ENCODE assay signal across 8 mouse cellular contexts in genomic region chr8:71671549-71671965, GRCm38 (mm10). TPM values are rescaled to one million over a fixed set of nuclear protein-coding genes. Genes with fewer than 3 reads are reported as not detected.
DNase-seq lines count a peak whose midpoint lies in the region; ATAC-seq lines count a peak whose summit lies in the region.

TSS of gene Unc13a (minus strand) at chr8:71671757.

- H3K4me2 ChIP-seq in intestine, embryonic 16.5 days (ENCODE audit: low read depth, low read length) = peak within 1 kb of the TSS; percentile 97

- ATAC-seq in intestine, embryonic 16.5 days = peak; percentile 64

- peaks cover 33% of the 10 kb centered on the region for H3K4me1 ChIP-seq in intestine, embryonic 16.5 days (ENCODE audit: control insufficient read depth, insufficient read depth, low read length)
- H3K4me1 ChIP-seq in midbrain, embryonic 10.5 days = peaks cover 60% of the 10 kb centered on the region

- under 1% methylated on average over 41 of the region's 42 CpGs for WGBS in intestine, embryonic 16.5 days
- WGBS in midbrain, embryonic 10.5 days = under 1% methylated on average over 42 of the region's 42 CpGs

- H3K27ac ChIP-seq in intestine, embryonic 16.5 days (ENCODE audit: low read length) = peak within 1 kb of the TSS; percentile 39; the same call in 1 of the 2 replicates
- H3K27ac ChIP-seq in midbrain, embryonic 10.5 days (replicated peaks) = peak within 1 kb of the TSS; percentile 79

- DNase-seq in adrenal gland, adult 8-10 months = peak; percentile 78
- peak; percentile 79 for DNase-seq in embryo, embryonic 11.5 days (ENCODE audit: low read depth, low spot score)
- peak; percentile 91 for DNase-seq in gastrocnemius, postnatal 4 days (ENCODE audit: low spot score in 2 of 2)
- peak; percentile 90 to 93 for DNase-seq in left cerebral cortex, postnatal 36 days (ENCODE audit: low spot score in 2 of 2)
- peak; percentile 90 for DNase-seq in midbrain, embryonic 10.5 days (ENCODE audit: low spot score)
- DNase-seq in right cerebral cortex, postnatal 36 days (ENCODE audit: low spot score in 2 of 2) = peak; percentile 86 to 89
- peak; percentile 82 to 93 for DNase-seq in urinary bladder, postnatal 4 days (ENCODE audit: low spot score in 2 of 2)

- intact Hi-C loops in left cerebral cortex, postnatal 36 days (cut with DNase I) = loop anchor here (5.0 kb wide), 1 partner anchor 51 kb away; no protein-coding TSS in a partner anchor

- peaks cover 12% of the 10 kb centered on the region; the same call in 1 of the 2 replicates for H3K27me3 ChIP-seq in intestine, embryonic 16.5 days (replicated peaks; ENCODE audit: control insufficient read depth, insufficient read depth, low read length)
- peaks cover 81% of the 10 kb centered on the region for H3K27me3 ChIP-seq in midbrain, embryonic 10.5 days (ENCODE audit: low read depth, poor library complexity, severe bottlenecking)

- H3K4me3 ChIP-seq in intestine, embryonic 16.5 days (ENCODE audit: low read length) = peak within 1 kb of the TSS; percentile 58
- peak within 1 kb of the TSS; percentile 78 for H3K4me3 ChIP-seq in midbrain, embryonic 10.5 days

- no peaks in the 10 kb centered on the region for H3K36me3 ChIP-seq in intestine, embryonic 16.5 days (ENCODE audit: control insufficient read depth, insufficient read depth, low read length)
- H3K36me3 ChIP-seq in midbrain, embryonic 10.5 days = no peaks in the 10 kb centered on the region

- H3K9me3 ChIP-seq in intestine, embryonic 16.5 days (ENCODE audit: control insufficient read depth, low read length) = no peaks in the 10 kb centered on the region
- no peaks in the 10 kb centered on the region for H3K9me3 ChIP-seq in midbrain, embryonic 10.5 days (replicated peaks)

- H3K9ac ChIP-seq in intestine, embryonic 16.5 days (ENCODE audit: low read depth, low read length) = peak within 1 kb of the TSS; percentile 59

RNA-seq across cellular contexts. Expression of gene Unc13a, which starts in this region (rescaled TPM):
- total RNA-seq in adrenal gland, adult 8-10 months (2022) = 10 to 100 TPM in 3 of 4 experiments, 1 to 10 TPM in 1; 9.8 to 11.8 (median 11.4) TPM
- under 1 TPM; 0.22 to 0.47 TPM for total RNA-seq in gastrocnemius, postnatal 4 days (2021)
- 0.98 and 1.2 TPM in 2 replicates for polyA plus RNA-seq in intestine, embryonic 16.5 days (2015; fragmentation: Nextera tagmentation; extraction: Ambion mirVana)
- 100 to 1,000 TPM; 278 to 328 TPM for total RNA-seq in left cerebral cortex, postnatal 36 days (2021)
- 4.6 and 8.1 TPM in 2 replicates for polyA plus RNA-seq in midbrain, embryonic 10.5 days (2016; fragmentation: Nextera tagmentation; extraction: Ambion mirVana)

Comparison
In these comparisons a context has a peak if more than half of its experiments do, and no peak if none do; other contexts are left out.
1. Peak in every context shown above with its lines: DNase-seq, ATAC-seq, H3K4me3 ChIP-seq and H3K27ac ChIP-seq.
2. RNA of gene Unc13a (total RNA-seq): 278 to 328 TPM in left cerebral cortex, postnatal 36 days; 9.8 to 11.8 TPM in adrenal gland, adult 8-10 months and 0.22 to 0.47 TPM in gastrocnemius, postnatal 4 days; every median in the first group is over 10 times any median in the second.
3. Peak in DNase-seq in gastrocnemius, postnatal 4 days; RNA of the gene not detected or under 1 TPM.